Mouse (Mus musculus): ENCODE measurements around the gene Cacna2d3. TPM values are rescaled to one million over a fixed set of nuclear protein-coding genes. Genes with fewer than 3 reads are reported as not detected.

The Cacna2d3 gene
- total RNA-seq, 1 experiment from 2014 or later = not detected

DNA sequence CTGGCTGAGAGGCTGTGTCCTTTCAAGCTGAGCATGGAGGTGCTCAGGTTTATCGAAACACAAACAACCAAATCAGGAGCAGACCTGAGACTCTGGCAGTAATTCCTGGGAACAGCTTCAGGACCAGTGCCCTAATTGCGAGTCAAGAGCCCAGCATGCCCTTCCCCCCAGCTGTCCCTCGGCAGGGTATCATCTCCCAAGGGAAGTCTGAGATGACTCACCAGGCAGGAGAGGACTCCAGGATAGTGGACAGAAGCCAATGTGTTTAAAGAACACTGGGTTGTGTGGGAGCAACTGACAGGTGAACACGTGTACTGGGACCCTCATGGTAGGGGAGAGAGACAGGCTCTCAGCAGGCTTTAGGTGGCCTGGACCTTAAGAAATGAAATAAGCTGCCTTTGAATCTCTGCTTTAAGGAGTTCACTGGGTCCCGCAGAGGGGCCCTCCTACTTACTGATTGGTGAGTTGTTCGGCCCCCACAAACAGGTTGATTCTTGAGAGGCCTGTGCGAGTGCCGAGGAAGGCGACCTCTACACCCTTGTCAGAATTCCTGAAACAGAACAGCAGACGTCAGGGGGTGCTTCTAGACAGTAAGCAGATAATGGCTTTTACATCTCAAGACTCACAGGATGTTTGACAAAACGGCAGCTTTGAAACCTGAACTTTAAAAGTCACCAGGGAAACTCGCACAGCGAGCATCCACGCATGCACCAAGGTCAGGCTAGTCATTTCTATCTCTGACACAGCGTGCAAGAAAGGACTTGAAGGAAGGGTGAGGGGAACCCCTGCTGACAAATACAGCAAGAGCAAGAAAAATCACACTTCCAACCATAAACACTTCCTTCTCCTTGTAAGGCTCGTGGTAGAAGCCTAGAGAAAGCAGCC lies 669.5 kb downstream of the Cacna2d3 start:
- ATAC-seq (ENCODE audit: extremely low read depth, insufficient number of reproducible peaks, low FRiP score, poor library complexity, severe bottlenecking) = no peak

DNA sequence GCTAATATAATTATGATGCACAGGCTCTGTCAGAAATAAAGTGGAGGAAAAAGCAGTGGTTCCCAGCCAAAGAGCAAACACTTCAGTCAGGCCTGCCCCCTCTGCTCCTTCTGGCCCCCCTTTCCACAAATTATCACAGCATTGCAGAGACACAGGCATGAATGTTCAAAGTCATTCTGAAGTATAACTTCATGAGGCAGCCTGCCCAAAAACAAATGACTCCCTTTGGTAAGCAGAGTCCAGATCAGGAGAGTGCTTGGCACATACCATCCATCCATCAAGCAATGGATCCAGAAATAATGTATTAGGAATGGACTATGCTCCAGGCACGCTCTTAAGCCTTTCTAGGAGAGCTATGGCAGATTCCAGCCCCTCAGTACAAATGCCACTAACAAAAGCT lies 679.3 kb downstream of the Cacna2d3 start:
- ATAC-seq (ENCODE audit: extremely low read depth, insufficient number of reproducible peaks, low FRiP score, poor library complexity, severe bottlenecking) = no peak

DNA sequence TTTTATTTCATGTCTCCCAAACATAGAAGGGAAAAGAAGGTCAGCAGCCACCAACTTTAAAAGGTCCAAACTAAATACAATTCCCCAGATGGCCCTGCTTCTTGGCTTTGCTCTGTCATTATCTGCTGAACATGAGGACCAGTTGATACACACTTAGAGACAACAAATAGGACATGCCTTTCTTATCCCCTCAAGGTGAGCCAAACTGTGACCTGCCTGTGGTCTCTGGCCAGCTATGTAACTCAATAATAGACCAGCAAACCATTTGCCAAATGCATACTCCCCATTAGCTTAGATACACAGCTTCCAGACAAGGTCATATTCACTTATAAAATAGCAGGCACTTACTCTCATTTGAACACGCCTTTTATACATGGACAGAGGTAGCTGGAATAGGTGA lies 680.2 kb downstream of the Cacna2d3 start:
- no peak for ATAC-seq (ENCODE audit: extremely low read depth, insufficient number of reproducible peaks, low FRiP score, poor library complexity, severe bottlenecking)

DNA sequence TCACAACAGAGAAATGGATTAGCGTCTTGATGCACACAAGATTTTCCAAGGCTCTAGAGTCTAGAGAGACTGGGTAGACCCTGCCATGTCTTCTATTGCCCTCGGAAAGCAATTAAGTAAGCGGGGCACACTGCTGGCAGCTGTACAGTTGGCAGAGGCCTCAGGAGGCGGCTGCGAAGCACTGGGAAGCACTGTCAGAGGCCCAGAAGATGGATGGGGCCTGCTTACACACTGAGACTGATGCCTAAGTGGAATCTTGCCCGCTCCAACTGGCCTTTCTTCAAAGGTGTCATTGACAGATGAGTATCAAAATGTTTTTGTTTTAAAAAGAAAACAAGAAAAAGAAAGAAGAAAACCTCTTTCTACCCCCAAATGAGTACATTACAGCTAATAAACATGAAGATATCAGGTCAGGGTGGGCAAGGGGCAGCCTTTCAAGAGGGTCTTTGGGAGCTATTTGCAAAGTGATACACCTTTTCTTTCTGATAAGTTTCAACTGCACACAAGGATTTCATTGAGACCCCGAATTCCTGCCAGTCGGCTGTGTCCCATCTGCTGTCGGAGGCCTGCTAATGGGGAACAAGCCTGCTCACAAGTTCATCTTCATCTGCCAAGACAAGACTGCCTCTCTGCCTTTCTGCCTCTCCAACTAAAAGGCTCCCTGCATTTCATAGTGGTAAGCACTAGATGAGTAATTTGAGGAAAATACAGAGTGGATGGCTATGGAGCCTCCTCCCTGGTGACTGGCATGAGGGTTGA lies 680.9 kb downstream of the Cacna2d3 start:
- no peak for ATAC-seq (ENCODE audit: extremely low read depth, insufficient number of reproducible peaks, low FRiP score, poor library complexity, severe bottlenecking)

DNA sequence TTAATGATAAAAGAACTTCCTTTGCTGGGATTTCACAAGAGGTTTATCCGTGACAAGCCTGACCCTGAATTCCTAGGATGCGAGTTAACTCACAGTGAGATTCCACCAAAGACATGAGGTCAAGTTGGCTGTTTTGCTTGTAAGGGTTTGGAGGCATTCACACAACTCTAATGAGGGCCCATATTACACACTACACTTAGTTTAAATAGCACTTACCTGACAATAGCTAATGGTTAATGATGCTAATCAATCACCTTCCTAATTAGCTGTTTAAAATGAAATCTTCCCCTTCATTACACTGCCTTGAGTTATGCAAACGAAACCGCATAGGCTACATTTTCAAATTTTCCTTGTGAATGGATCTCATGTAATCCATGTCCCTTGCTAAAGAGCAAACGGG lies 683.4 kb downstream of the Cacna2d3 start:
- no peak for ATAC-seq (ENCODE audit: extremely low read depth, insufficient number of reproducible peaks, low FRiP score, poor library complexity, severe bottlenecking)

DNA sequence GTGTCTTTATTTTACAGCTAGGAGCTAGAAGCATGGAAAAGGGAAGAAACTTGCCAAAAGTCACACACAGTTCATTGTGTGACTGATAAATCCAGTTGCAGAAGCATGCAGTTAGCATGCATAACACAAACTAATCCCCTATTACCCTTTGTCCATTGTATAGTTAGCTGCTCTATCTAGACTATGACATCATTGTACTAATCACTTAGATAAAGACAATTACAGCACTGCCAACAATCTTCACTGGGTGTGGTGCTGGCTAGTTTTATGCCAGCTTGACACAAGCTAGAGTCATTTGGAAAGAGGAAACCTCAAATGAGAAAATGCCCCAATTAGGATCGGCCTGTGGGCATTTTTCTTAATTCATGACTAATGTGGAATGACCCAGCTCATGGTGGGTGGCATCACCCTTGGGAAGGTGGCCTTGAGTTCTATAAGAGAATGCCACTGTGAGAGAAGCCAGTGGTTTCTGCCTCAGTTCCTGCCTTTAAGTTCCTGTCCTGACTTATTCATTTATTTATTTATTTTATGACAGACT lies 689.7 kb downstream of the Cacna2d3 start:
- no peak for ATAC-seq (ENCODE audit: extremely low read depth, insufficient number of reproducible peaks, low FRiP score, poor library complexity, severe bottlenecking)

DNA sequence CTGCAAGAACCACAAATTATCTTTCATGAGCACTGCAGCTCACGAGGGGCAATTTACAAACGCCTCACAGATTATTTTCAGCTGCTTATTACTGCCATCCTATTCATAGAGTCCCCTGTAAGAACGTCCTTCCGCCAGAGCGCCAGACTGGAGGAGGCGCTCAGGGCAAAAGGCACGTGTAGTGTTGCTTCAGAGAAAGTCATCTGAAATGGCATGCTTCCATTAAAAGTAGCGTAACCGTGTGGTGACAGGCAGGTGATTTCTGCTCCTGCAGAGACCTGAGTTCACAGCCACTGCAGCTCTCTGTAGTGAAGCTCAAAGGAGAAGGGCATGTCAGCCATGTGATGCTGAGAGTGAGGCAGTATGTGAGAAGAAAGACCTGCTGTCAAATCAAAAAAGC lies 691.1 kb downstream of the Cacna2d3 start:
- ATAC-seq (ENCODE audit: extremely low read depth, insufficient number of reproducible peaks, low FRiP score, poor library complexity, severe bottlenecking) = no peak

DNA sequence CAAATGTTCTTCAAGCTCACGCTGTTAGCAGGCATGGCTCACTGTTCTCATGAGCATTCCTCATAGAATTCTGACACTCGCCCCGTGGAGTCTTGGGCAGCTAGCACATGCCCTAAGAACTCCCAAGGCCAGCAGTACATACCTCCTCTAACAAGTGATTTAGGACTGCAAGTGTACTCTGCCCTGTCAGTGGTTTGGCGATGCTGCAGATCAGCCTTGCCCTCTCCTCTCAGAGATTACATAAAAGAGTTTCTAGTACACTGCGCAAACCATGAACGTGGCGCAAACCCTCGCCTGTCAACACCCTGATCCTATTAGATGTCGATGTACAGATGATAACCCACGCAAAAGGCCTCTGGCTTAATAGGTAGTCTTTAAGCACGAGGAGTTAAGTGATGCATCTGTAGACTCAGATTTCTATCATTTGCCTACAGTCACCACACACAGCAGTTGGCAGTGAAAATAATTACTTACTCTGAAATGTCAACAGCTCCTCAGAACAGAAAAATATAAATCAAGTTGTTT lies 691.7 kb downstream of the Cacna2d3 start:
- ATAC-seq (ENCODE audit: extremely low read depth, insufficient number of reproducible peaks, low FRiP score, poor library complexity, severe bottlenecking) = no peak

DNA sequence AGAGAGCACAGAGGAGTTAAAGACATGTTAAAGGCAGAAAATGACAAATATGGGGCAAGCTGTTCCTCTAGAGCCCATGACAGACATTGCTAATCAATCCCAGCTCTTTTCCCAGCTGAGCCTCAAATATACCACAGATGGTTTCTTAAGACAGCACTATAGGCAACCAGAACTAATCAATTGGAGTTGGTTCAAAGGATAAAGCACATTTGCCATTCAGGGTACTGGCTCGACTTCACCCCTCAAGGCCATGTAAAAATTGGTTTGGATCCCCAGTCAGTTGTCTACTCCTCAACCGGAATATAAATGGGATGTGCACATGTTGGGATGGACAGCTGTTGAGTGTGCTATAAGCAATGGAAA lies 692.6 kb downstream of the Cacna2d3 start:
- no peak for ATAC-seq (ENCODE audit: extremely low read depth, insufficient number of reproducible peaks, low FRiP score, poor library complexity, severe bottlenecking)

DNA sequence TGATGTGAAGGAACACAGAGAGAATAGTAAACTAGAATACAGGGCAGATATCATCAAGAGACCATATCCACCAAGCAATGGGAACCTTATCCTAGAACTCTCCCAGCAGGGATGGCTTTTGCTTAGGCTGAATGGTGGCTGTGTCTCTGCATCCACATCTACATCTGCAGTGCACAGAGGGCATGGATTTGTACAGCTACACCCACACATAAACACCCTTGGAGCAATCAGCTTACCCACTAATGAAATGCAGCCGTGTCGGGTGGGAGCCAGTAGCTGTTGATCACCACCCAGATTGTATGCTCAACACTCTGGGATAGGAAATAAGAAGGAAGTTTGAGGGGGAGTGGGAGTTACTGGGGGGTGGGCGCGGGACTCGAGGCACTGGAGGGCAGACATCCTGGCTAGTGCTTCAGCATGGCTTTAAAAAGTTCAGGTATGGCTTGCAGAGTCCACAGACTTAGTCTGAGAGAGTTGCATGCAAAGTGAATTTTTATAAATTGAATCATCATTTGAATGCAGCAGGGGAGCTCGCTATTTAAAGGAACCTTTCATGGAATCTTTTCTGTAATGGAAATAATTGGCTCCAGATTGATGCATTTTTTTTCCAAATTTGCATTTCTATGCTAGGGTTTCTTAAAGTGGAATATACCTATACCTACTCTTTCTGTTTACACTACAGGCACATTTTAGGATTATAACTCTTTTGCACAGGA lies 693.1 kb downstream of the Cacna2d3 start:
- no peak for ATAC-seq (ENCODE audit: extremely low read depth, insufficient number of reproducible peaks, low FRiP score, poor library complexity, severe bottlenecking)

DNA sequence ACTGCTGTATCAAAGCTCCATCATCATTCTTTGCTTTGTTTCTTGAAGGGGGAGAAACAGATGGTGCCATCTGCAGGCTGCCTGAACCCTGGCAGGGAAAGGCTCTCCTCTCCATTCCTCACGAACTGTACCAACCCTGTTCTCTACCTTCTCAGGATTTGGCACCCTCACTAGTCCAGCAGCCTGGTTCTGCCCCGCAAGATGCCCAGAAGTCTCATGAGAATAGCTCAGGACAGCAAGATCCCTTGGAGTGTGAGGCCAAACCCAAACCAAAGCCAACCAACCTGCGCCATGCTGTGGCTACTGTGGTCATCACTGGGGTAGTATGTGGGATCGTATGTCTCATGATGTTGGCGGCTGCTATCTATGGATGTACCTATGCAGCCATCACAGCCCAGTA lies 694.4 kb downstream of the Cacna2d3 start:
- no peak for ATAC-seq (ENCODE audit: extremely low read depth, insufficient number of reproducible peaks, low FRiP score, poor library complexity, severe bottlenecking)

DNA sequence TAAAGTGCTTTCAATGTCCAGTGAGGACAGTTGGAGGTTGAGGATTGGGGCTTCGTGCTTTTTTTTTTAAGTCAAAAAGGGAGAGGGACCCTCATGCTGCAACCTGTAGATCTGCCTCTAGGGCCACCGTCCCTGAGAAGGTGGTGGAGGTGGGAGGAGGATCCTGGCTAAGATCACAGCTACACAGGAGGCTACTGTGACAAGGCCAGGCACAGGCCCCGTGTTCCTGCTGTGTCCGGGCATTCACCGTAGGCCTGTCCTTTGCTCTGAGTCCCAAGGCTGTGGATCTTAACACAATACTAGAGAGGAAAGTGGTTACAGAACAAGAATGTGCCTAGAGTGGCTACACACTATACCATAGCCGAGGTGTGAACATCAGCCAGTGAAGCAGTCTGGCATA lies 696.3 kb downstream of the Cacna2d3 start:
- no peak for ATAC-seq (ENCODE audit: extremely low read depth, insufficient number of reproducible peaks, low FRiP score, poor library complexity, severe bottlenecking)

DNA sequence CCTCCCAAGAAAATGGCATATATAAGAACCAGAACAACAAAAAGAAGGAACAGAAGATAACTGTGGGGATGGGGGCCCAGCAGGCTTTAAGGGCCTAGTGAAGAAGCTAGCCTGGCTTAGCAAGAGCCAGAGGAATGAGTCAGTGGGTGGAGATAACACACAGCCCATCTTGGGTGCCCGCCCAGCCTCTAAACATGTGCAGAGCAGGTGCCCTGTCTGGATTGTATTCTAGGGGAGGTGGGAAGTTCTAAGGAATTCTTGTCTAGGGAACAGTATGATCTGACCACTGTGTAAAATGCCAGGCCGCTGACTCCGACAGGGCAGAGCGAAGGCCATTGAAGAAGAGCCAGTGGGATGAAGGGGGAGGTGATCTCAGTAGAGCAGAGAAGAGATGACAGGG lies 698.4 kb downstream of the Cacna2d3 start:
- ATAC-seq (ENCODE audit: extremely low read depth, insufficient number of reproducible peaks, low FRiP score, poor library complexity, severe bottlenecking) = no peak

DNA sequence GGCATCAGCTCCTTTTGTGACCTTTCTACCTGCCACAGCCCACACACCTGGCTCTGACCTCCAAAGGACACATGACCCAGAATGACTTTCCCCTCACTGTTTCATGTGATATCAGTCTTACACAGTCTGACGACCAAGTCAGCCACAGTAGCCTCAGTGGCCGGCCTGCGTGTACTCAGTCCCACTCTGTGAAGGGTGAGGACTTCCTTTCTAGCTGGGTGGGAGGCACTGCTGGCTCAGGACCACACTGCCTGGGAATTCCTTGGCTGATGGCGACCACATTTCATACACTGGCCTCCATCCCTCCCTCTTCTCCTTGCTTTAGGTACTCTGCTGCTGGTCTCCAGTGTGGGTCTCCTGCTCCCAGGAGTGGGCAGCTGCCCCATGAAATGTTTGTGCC lies 700.4 kb downstream of the Cacna2d3 start:
- ATAC-seq (ENCODE audit: extremely low read depth, insufficient number of reproducible peaks, low FRiP score, poor library complexity, severe bottlenecking) = no peak

DNA sequence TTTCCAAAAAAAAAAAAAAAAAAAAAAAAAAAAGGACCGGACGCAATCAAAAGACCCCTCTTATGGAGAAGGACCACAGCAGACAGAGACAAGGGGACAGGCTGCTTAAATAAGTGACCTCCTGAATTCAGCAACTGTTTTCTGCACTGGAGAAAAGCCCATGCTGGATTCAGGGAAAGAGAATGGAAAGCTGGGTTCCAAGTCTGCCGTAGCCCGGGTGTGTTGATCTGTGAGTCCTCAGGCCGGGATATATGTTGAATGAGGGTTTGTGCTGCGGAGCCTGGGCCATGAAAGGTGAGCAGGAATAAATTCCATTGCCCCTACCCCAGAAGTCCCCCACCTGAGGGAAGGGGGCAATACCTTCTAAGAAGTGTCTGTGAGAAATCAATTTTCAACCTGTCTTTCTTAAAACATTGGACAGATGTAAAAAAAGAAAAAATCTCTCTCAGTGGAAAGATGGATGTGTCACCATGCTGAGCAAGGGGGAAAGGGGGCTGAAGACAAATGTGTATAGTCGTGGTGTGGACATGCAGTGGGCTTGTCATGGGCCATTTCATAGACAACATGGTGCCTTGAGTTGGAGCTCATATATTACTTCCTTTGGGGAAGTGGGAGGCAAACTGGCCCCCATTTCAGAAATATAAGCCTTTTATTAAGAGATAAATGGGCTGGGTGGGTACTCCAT lies 703.2 kb downstream of the Cacna2d3 start:
- no peak for ATAC-seq (ENCODE audit: extremely low read depth, insufficient number of reproducible peaks, low FRiP score, poor library complexity, severe bottlenecking)

DNA sequence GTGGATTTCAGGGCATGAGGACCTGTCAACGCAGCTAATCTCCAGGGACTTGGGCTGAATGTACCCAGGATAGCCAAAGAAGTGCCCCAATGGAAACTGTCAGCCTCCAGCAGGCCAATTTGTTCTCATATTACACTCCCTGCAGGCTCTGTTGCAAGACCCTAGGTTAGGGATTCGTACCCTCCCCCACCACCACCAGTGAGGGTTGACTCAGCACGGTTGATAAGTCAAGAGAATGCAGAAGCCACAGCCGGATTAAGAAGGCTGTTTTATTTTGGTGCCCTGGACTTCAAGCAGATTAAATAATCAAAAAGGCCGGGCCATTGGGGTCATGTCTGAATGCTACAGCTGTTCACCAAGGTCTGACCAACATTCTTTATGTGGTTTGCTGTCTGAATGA lies 703.8 kb downstream of the Cacna2d3 start, which contains the start of gene Lrtm1:
Gene Lrtm1 (plus strand): TSS at position 326 of the 400 bp plus-strand sequence.
- ATAC-seq (ENCODE audit: extremely low read depth, insufficient number of reproducible peaks, low FRiP score, poor library complexity, severe bottlenecking) = no peak

DNA sequence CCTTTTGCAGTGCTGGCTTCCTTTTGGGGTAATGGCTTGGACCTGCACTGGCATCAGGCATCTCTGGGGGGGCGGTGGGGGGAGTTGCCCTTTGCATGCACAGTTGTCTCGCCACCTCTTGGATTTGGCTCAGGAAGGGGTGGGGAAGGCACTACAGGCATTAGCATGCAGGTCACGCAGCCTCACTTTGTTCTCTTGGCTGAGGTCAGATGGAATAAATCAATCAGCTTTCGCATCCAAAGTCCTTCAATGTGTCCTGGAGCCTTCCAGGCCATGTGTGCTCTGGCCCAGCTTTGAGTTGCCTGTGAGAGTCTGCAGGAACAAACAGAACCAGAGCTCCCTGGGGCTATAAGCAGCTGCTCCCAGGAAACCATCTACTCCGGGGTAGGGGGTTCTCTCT lies 705.8 kb downstream of the Cacna2d3 start:
- no peak for ATAC-seq (ENCODE audit: extremely low read depth, insufficient number of reproducible peaks, low FRiP score, poor library complexity, severe bottlenecking)

DNA sequence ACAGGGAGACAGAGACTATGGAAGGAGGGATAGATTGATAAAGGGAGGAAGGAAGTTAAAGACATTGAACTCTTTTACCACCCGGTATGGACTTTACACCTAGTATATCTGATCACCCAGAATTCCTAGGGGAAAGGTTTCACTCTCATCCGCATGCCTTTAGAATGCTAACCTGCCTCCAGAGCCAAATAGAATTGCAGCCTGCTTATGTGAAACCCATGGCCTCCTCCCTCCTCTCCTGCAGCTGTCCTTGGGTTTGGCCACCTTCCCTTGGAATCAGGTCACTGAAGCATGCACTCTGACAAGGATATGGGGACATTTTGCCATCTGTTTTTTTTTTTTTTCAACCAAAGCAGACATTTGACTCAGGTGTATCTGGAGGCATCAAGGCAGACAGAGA lies 707.0 kb downstream of the Cacna2d3 start:
- ATAC-seq (ENCODE audit: extremely low read depth, insufficient number of reproducible peaks, low FRiP score, poor library complexity, severe bottlenecking) = no peak

DNA sequence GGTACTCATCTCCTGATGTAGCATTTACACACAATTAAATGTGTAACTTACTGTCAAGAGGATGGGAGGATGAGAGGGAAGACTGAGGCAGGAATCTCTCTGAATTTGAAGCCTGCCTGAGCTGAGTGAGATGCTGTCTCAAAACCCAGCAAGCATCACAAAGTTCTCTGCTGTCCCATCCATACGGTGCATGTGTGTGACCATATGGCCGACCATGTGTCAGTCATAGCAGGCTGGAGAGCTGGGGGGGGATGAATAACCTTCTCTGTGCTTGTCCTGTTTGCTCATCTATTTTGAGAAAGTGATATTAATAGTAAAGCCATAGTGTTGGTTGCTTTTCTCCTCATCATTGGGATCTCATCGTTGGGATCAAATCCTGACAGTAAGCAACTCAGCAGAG lies 708.5 kb downstream of the Cacna2d3 start:
- no peak for ATAC-seq (ENCODE audit: extremely low read depth, insufficient number of reproducible peaks, low FRiP score, poor library complexity, severe bottlenecking)
